Mouse (Mus musculus) retina, postnatal 7 days (tissue): ENCODE measurements around the gene Plod3.
"Not testable (repeated sequence)": the region's sequence is repeated elsewhere in the genome, so short reads cannot be mapped to it uniquely, and the experiment has no call there.

Experiments used
- DNase-seq: peaks from one replicate; pipeline ENCODE4 v3.0.0-alpha.2; 2012; ENCODE audit warnings: low read depth, low spot score

Gene Plod3

GRCm38 (mm10) chr5:136986695-136987137, at the start of gene Plod3:
Gene Plod3 (plus strand): TSS chr5:136987019.
- peak; percentile 99 for DNase-seq

- DNase-seq: no peak
These were observed 49.2 kb upstream of the Plod3 start for GRCm38 (mm10) chr5:136937621-136938020.

- no peak for DNase-seq
These were observed 47.5 kb upstream of the Plod3 start for GRCm38 (mm10) chr5:136939284-136939683.

GRCm38 (mm10) chr5:136940029-136940428, 46.8 kb upstream of the Plod3 start:
- not testable (repeated sequence) for DNase-seq

- no peak for DNase-seq
These were observed 45.8 kb upstream of the Plod3 start for GRCm38 (mm10) chr5:136940845-136941560.

GRCm38 (mm10) chr5:136942781-136943180, 44.0 kb upstream of the Plod3 start:
- DNase-seq: no peak

GRCm38 (mm10) chr5:136943382-136943781, 43.4 kb upstream of the Plod3 start:
- no peak for DNase-seq

GRCm38 (mm10) chr5:136945084-136945483, 41.7 kb upstream of the Plod3 start:
- no peak for DNase-seq

- DNase-seq: no peak
These were observed 38.9 kb upstream of the Plod3 start for GRCm38 (mm10) chr5:136947874-136948273.

GRCm38 (mm10) chr5:136949551-136950336, 37.1 kb upstream of the Plod3 start:
- DNase-seq: not testable (repeated sequence)

- no peak for DNase-seq
These were observed 36.3 kb upstream of the Plod3 start for GRCm38 (mm10) chr5:136950521-136950920.

- DNase-seq: no peak
These were observed 34.7 kb upstream of the Plod3 start for GRCm38 (mm10) chr5:136952153-136952552.

GRCm38 (mm10) chr5:136953015-136953414, 33.8 kb upstream of the Plod3 start, which contains the start of gene Fis1:
Gene Fis1 (plus strand): TSS chr5:136953275.
- peak; percentile 97 for DNase-seq

GRCm38 (mm10) chr5:136953440-136953951, 33.3 kb upstream of the Plod3 start:
- DNase-seq: no peak

GRCm38 (mm10) chr5:136955622-136956021, 31.2 kb upstream of the Plod3 start:
- no peak for DNase-seq

GRCm38 (mm10) chr5:136957250-136957649, 29.6 kb upstream of the Plod3 start:
- no peak for DNase-seq

GRCm38 (mm10) chr5:136958991-136959605, 27.7 kb upstream of the Plod3 start:
- no peak for DNase-seq

GRCm38 (mm10) chr5:136960053-136960452, 26.8 kb upstream of the Plod3 start:
- DNase-seq: no peak

- no peak for DNase-seq
These were observed 25.4 kb upstream of the Plod3 start for GRCm38 (mm10) chr5:136961334-136961982.

- DNase-seq: peak; percentile 77
These were observed 24.8 kb upstream of the Plod3 start for GRCm38 (mm10) chr5:136961983-136962461.

GRCm38 (mm10) chr5:136962501-136962900, 24.3 kb upstream of the Plod3 start:
- DNase-seq: no peak
